Mouse (Mus musculus) heart, postnatal 14 days (tissue): ENCODE measurements around the gene Zfp618. TPM values are rescaled to one million over a fixed set of nuclear protein-coding genes. Genes with fewer than 3 reads are reported as not detected.

ENCODE experiments used
- DNase-seq, 2 experiments: peaks; one replicate each; pipeline ENCODE4 v3.0.0; 2021 to 2022
- intact Hi-C: fragments of 180-260 bp; cut with DNase I; formaldehyde crosslinking; loops from one replicate; pipeline ENCODE4 v1.15.1; 2025
- total RNA-seq, 2 experiments: library from RNA; stranded (reverse); gene quantifications; 2 replicates each; pipeline ENCODE4 v1.2.3; 2021

Zfp618 gene
- total RNA-seq, 2 experiments from 2014 or later = 1.6 to 1.8 TPM

- intact Hi-C loops = loop anchor here (5.0 kb wide), 2 partner anchors 88 to 242 kb away; no protein-coding TSS in a partner anchor
Observed at GRCm38 (mm10) chr4:63024734-63025256, 59.4 kb downstream of the Zfp618 start.

GRCm38 (mm10) chr4:63025306-63025705, 59.9 kb downstream of the Zfp618 start:
- intact Hi-C loops = no loop called here
- no peak for DNase-seq

More at GRCm38 (mm10) chr4:63024734-63025256, 59.4 kb downstream of the Zfp618 start:
- DNase-seq = no peak

DNA sequence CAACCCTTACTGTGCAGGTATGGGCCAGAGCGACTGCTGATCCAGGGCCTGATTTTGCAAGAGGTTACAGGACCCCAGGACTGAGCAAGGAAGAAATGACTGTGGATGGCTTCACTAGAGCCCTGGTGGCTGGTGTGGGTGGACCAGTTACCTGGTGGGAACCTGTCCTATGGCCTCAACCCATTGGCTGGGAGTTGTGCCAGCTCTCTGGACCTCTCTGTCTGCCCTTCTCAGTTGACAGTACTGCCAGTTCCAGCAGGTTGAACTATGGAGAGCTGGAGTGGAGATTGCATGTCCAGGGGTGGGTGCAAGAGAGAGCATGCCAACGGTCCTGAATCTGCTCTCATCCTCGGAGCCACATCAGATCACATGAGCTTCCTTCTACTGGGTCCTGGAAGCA, 60.9 kb downstream of the Zfp618 start:
- intact Hi-C loops = no loop called here
- DNase-seq = no peak

DNA sequence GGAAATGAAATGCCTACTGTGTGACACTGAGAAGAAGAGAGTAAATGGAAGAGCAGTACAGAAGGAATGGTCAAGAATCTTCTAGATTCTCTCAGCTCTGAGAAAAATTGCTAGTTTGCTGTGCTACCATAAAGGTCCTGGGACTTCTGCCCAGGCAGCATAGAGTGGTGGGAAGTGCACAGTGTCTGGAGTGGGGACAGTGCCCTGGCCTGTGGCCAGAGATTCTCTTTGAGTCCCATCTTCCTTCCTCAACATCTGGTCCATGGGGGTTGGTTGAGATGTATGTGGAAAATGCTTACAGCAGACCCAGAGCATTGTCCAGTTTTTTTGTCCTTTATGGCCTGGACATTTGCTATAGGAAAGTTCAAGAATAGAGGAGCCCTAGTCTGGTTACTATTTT, 62.1 kb downstream of the Zfp618 start:
- intact Hi-C loops = no loop called here
- DNase-seq = no peak

GRCm38 (mm10) chr4:63030157-63030556, 64.8 kb downstream of the Zfp618 start:
- no peak for DNase-seq
- intact Hi-C loops = no loop called here

DNA sequence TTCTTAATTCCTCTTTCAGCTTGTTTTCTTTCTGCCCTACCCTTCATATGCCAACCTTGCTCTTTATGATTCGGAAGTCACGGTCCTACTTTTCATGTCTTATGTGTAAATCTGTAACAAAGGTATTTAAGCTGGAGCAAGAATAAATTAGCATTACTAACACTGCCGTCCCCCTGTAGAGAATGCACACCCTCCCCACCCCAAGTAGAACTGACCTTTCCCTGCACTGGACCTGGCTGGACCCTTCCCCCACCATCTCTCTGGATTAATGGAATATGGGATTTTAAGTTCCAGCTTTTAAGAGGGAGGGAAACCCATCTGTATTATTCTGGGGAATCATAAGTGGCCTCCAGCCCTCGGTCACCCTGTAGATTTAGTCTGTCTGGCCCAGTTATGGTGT, 65.9 kb downstream of the Zfp618 start:
- no peak for DNase-seq
- intact Hi-C loops = no loop called here

DNA sequence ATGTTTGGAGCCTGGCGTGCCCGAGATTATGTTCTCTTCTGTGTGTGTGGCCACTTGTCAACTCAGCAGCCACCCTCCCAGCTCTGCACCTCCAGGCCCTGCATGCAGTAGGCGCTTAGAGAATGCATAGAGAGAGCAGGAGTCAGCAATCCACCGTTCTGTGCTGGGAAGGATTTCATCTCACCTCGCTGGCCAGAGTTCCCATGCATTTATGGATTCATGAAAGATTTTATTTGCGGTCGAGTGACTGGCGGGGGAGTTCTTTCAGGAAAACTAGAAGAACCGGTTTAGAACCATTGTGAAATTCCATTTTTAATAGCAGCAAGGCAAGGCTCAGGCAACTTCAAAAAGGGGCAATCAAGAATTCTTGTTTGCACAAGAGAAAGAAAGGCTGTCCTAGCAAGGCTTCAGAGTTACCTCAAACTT, 67.2 kb downstream of the Zfp618 start:
- no peak for DNase-seq

GRCm38 (mm10) chr4:63033724-63034123, 68.4 kb downstream of the Zfp618 start:
- intact Hi-C loops = no loop called here
- DNase-seq = no peak

More for the DNA sequence above, 67.2 kb downstream of the Zfp618 start:
- intact Hi-C loops = no loop called here

DNA sequence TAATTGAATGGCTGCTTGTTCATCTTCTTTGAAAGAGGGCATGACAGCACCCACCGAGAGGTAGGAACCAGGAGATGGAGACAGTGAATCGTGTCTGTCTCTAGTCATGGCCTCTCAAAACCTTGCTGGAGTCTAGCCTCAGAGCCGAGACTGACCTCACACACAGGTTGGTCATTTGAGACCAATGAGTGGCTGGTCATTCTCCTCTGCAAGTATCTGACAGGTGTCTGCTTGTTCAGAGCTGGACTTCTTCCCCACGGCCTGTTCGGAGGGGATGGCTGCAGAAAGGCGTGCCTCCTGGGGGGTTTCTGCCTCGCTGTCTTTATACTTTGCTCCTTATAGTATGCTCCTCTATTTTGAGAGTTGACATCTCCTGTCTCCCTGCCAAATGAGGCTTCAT, 70.6 kb downstream of the Zfp618 start:
- no peak for DNase-seq
- intact Hi-C loops = no loop called here

- no peak for DNase-seq
- intact Hi-C loops = no loop called here
Observed at GRCm38 (mm10) chr4:63036790-63037189, 71.4 kb downstream of the Zfp618 start.

- DNase-seq = no peak
- intact Hi-C loops = no loop called here
Observed at GRCm38 (mm10) chr4:63037555-63037954, 72.2 kb downstream of the Zfp618 start.

GRCm38 (mm10) chr4:63038265-63038664, 72.9 kb downstream of the Zfp618 start:
- DNase-seq = peak in 1 of 2 experiments; percentile 0
- intact Hi-C loops = no loop called here

- DNase-seq = peak in 1 of 2 experiments; percentile 0
- intact Hi-C loops = no loop called here
Observed at GRCm38 (mm10) chr4:63038937-63039336, 73.6 kb downstream of the Zfp618 start.

DNA sequence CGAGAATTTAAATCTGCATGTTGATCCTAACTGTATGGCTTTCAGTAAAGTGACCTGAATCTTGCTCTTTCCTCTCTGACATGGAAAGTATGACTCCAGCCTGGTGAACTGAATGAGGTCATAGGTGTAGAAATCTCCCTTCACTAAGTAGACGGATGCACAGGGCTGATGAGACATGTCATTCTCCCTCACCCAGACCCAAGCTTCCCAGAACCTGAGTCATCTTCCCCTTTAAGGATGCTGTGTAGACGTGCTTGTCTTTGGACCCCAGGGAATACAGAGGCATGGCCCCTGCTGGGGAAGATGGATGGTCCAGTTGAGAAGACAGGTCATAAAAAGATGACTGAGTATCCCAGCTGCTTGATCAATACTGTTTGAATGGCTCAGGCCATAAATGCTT, 83.2 kb downstream of the Zfp618 start:
- intact Hi-C loops = no loop called here
- no peak for DNase-seq

DNA sequence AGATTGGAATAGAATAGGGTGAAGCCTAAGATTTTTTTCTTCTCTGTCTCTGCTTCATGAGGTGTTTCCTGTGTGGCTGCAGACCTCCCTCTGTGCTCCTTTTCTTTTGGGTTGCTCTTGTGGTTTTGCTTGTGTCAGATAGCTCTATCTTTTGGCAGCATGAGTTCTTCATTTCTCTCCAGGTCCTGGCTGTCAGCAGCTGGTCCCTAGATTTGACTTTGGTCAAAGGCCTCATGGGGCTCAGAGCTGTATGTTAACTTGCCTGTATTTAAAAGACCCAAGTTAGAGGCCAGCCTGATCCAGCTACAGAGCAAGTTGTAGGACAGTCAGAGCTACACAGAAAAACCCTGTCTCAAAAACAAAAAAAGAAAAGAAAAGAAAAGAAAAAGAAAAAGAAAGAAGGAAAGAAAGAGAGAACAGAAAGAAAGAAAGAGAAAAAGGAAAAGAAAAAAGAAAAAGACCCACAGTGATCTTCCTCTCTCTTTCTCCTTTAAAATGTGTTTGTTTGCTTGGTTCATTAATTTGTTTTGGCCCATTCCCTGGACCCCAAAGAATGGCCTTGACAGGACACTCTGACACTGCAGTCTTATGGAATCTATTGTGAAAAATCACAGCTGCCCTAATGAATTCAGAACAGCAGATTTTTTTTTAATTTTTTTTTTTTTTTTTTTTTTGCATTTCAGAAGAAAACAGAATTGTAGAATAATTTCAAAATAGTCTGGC, 84.4 kb downstream of the Zfp618 start:
- intact Hi-C loops = no loop called here
- no peak for DNase-seq

DNA sequence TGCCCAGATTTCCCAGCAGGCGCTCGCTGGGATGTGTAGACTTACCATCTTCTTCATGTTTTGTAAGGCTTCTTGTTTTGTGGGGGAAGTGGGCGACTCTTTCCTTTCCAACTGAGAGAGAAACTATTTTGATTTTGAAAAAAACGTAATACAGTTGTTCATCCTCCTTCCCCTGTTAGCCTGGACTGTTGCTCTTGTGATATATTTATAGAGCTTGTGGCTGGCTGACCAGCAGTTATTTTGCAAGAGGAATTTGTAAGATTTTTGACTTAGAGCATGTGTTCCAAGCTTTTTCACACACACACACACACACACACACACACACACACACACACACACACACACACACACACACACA, 84.9 kb downstream of the Zfp618 start:
- intact Hi-C loops = no loop called here
- DNase-seq = no peak

DNA sequence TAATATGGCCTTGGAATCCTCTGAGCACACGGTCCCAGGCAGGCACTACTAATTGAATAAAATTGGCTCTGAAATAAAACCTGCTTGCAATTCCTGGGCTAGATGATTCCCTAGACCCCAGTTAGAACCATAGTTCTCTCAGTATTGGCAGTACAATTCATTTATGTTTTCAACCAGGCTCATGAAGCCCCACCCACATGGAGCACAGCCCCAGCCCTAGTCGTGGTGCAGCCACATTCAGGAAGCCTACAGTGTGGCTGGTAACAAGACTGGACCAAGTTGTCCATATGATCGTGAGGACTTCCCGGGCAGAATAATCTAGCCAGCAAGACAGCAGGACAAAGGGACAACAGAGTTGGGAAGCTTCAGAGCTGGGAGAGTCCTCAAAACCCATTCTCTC, 85.6 kb downstream of the Zfp618 start:
- intact Hi-C loops = no loop called here
- DNase-seq = no peak

GRCm38 (mm10) chr4:63051940-63052661, 86.7 kb downstream of the Zfp618 start:
- DNase-seq = no peak
- intact Hi-C loops = no loop called here

GRCm38 (mm10) chr4:63052662-63053033, 87.3 kb downstream of the Zfp618 start:
- intact Hi-C loops = no loop called here
- DNase-seq = no peak

DNA sequence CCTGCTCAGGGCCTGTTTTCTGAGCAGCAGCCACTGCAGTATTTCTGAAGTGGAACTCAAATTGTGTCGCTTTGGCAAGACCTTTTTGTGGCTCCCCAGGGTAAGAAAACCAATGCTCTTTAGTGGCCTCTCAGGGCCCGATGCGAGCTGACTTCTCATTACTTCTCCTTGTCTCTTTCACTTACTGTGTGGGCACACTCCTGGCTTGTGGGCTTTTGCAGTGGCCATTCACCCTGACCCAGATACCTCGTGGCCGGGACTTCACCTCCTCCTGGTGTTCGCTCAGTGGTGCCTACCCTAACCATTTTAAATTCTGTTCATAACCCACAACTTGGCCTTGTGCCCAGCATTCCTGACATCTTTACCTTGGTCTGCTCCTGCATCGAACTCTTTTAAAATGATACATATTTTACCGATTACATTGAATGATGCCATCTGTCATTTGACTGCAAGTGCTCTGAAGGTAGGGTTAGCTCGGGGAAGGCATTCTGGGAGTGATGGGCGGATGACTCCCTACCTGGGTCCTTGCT, 89.9 kb downstream of the Zfp618 start:
- intact Hi-C loops = no loop called here
- DNase-seq = no peak

GRCm38 (mm10) chr4:63056641-63057415, 91.5 kb downstream of the Zfp618 start:
- intact Hi-C loops = no loop called here
- no peak for DNase-seq
